Mouse (Mus musculus): ENCODE measurements around the gene Mical3.

DNA sequence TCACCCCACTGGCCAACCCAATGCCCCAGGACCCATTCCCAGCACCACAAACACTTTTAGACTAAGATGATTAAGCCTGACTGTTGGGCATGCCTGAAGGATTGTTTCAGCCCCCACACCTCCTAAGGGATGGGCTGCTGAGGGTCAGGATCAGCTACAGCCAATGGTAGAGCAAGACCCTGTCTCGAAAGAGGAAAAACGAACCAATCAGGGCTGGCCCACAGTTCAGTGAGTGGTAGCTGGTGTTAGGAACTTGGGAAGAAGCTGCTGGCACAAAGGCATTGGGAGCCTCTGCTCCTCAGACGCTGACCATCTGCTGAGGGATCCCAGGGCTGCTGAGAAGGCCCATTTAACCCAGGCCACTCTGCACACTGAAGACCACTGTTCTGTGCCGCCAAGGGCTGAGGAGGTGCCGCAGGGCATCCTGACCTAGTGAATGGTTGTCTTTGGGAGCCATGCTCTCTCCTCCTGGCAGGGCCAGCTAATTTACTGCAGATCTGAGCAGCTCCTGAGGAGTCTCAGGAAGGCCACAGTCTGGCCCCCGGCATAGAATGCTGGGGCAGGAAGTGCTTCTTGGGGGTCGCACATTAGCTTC, 36.7 kb upstream of the Mical3 start:
- TF ChIP-seq POLR2A (IDR thresholded peaks at IDR 0.05; ENCODE audit: borderline replicate concordance, extremely low read depth, insufficient read depth, insufficient read length, poor library complexity, severe bottlenecking) (no peak), CTCF (IDR thresholded peaks at IDR 0.05; ENCODE audit: borderline replicate concordance, extremely low read depth, insufficient read depth, insufficient read length) (no peak)

All from brain, embryonic 14.5 days (tissue).